Mouse (Mus musculus) kidney, adult 2 months (tissue): ENCODE data around the gene Tmem63a. TPM values are rescaled to one million over a fixed set of nuclear protein-coding genes. Genes with fewer than 3 reads are reported as not detected.
A peak's percentile ranks its signal among the peaks of the same experiment; 100 is the strongest.

Experiments used
- DNase-seq: peaks from one replicate; pipeline ENCODE4 v3.0.0; 2021
- H3K27ac ChIP-seq: fragments of 200-500 bp; 2 replicates; pipeline ENCODE4 v1.5.1; 2012; ENCODE audit warnings: low read depth, low read length, control low read depth, inconsistent platforms; ENCODE audit not compliant: insufficient read depth
- H3K27me3 ChIP-seq: fragments of 200-500 bp; replicated peaks from 2 replicates; pipeline ENCODE4 v1.6.1; 2012; ENCODE audit warnings: mild to moderate bottlenecking, moderate library complexity, low read length, inconsistent platforms; ENCODE audit not compliant: control insufficient read depth, insufficient read depth
- H3K36me3 ChIP-seq: fragments of 200-500 bp; 2 replicates; pipeline ENCODE4 v1.6.1; 2012; ENCODE audit warnings: mild to moderate bottlenecking, moderate library complexity, low read length, inconsistent platforms; ENCODE audit not compliant: control insufficient read depth, insufficient read depth
- H3K4me1 ChIP-seq: fragments of 200-500 bp; 2 replicates; pipeline ENCODE4 v1.6.1; 2011; ENCODE audit warnings: low read length; ENCODE audit not compliant: control insufficient read depth, insufficient read depth
- H3K4me3 ChIP-seq: fragments of 200-500 bp; 2 replicates; pipeline ENCODE4 v1.5.1; 2011; ENCODE audit warnings: mild to moderate bottlenecking, low read depth, low read length, control low read depth; ENCODE audit not compliant: insufficient read depth
- CTCF ChIP-seq: fragments of 200-500 bp; conservative IDR thresholded peaks from 2 replicates; pipeline ENCODE4 v1.5.1; 2011; ENCODE audit warnings: low read depth, mild to moderate bottlenecking, control low read depth, low read length, moderate library complexity, mixed read lengths; ENCODE audit not compliant: insufficient read depth, insufficient read length
- POLR2A ChIP-seq: fragments of 200-500 bp; IDR thresholded peaks from one replicate; pipeline ENCODE4 v1.6.1; 2011; ENCODE audit warnings: low read depth, low read length, control low read depth
- WGBS: fragments of 180-500 bp; shearing (Covaris S2); methylation state at CpG from one replicate; pipeline ENCODE4 v1.1.7; 2018; 5-methylcytosine and 5-hydroxymethylcytosine counted together
- polyA plus RNA-seq: library from polyadenylated mRNA; depleted of rRNA; stranded (reverse); fragments of >200 nt; gene quantifications from 2 replicates; pipeline ENCODE4 v1.2.3, GENCODE M21; 2012

Tmem63a gene
- polyA plus RNA-seq, 1 experiment: 26.7 TPM

DNA sequence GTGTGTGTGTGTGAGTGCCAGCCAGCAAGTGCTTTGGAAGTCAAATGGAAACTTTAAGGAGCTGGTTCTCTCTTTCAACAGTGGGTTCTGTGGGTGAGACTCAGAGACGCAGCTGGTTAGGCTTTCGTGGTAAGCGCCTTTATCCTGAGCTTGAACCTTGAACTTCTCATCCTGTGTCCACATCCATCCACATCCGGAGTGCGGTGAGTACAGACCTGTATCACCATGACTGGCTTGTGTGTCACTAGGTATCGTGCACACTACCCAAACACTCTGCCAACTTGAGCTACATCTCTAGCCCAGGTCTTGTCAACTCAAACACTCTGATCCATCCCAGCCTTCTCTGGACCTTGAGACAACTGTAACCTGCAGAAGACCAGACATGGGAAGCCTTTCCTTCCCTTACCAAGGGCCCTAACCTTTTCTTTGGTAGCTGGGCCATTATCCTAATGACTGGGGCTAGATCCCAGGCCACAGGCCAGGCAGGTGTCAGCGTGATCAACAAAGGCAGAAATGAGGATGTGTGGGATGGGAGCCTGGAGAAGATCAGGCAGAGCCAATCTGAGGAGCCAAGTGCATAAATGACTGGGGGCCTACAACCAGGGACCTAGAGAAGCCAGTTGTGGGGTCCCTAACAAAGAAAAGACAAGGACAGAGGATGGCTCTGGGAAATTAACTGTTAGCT is 1.2 kb upstream of the Tmem63a start:
- peaks cover 8% of the 10 kb centered on the region; the same call in 1 of the 2 replicates for H3K4me1 ChIP-seq
- H3K4me3 ChIP-seq: no peak overlapping the region
- no peaks in the 10 kb centered on the region for H3K27me3 ChIP-seq
- no peak overlapping the region for H3K27ac ChIP-seq
- 86% methylated on average over 7 of the region's 7 CpGs for WGBS
- TF ChIP-seq CTCF: no peak
- no peak for TF ChIP-seq POLR2A
- no peak for DNase-seq
- H3K36me3 ChIP-seq: no peaks in the 10 kb centered on the region

DNA sequence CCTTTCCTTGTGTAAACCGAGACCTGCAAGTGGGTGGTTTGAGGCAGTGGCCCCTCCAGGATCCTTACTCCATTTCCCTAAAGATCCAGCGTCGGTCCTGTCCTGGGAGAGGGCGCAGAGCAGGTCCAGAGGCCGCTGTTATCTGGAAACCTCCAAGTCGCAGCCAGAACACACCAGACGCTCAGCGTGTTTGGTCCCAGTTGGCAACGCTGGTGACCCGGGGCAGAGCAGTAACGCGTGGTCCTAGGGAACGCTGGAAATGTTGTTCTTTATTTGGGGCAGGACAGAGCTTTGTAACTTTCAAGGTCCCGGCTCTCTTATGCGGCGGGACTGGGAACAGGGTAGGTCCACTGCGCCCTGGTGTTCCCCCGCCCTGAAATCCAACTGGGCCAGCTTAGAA is 418 bp upstream of the Tmem63a start:
- no peak for DNase-seq
- no peaks in the 10 kb centered on the region for H3K36me3 ChIP-seq
- H3K4me1 ChIP-seq: peaks cover 11% of the 10 kb centered on the region; the same call in 1 of the 2 replicates
- H3K4me3 ChIP-seq: peak overlapping the region; percentile 75
- peak overlapping the region; percentile 72 for H3K27ac ChIP-seq
- no peaks in the 10 kb centered on the region for H3K27me3 ChIP-seq
- no peak for TF ChIP-seq CTCF
- no peak for TF ChIP-seq POLR2A
- WGBS: 9% methylated on average over 18 of the region's 18 CpGs

DNA sequence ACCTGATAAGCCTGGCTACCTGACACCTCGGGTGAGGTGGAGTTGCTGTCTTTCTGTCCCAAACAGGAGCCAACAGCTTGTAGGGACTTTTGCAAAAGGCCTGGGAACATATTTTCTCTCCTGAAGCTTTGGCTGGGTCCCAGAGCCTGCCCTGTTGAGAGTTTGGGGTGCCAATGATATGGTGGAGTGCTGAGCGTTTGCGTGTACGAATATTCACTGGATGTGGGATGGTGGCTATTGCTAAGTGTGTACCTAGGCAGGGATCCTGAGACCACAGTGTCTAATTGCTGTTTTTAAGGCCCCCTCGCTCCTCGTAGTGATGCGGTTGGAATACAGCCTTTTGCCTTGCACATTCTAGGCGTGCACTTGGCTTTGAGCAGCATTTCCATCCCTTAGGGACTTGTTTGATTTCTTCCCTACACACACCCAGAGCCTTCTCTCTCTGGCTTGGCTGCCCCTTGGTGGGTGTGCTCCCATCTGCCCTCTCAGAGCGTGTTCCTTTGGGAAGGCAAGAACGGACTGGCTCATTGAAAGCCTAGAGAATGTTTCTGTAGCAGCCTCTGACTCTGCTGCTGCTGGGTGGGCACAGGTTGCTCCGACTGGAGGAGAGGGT is 994 bp downstream of the Tmem63a start:
- peak overlapping the region; percentile 75 for H3K4me3 ChIP-seq
- TF ChIP-seq POLR2A: no peak
- TF ChIP-seq CTCF: no peak
- H3K27ac ChIP-seq: peak overlapping the region; percentile 72
- H3K4me1 ChIP-seq: peaks cover 11% of the 10 kb centered on the region; the same call in 1 of the 2 replicates
- H3K27me3 ChIP-seq: no peaks in the 10 kb centered on the region
- H3K36me3 ChIP-seq: no peaks in the 10 kb centered on the region
- no peak for DNase-seq
- WGBS: 56% methylated on average over 11 of the region's 11 CpGs

DNA sequence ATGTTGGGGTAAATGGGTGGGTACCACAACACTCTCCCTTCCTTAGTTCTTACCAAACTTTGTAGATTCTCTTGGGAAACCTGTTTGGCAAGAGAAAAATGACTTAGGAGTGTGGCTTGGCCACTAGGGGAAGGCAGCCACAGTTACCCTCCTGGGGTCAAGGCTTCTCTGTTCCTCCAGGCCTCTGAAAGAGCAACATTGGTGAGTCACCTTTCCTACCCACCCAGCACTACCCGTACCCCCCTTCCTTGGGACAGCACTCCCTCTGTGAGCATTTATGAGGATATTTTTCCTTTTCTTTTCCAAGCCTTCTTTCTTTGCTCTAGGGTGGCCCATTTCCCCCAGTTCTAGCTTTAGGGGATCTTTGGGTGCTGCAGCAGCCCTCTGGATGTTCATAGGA is 1.8 kb downstream of the Tmem63a start:
- H3K4me1 ChIP-seq: peaks cover 11% of the 10 kb centered on the region; the same call in 1 of the 2 replicates
- no peak overlapping the region for H3K27ac ChIP-seq
- no peaks in the 10 kb centered on the region for H3K27me3 ChIP-seq
- no peaks in the 10 kb centered on the region for H3K36me3 ChIP-seq
- TF ChIP-seq POLR2A (no peak), CTCF (0 out of 2 replicates have a peak, but pooled peaks have one; percentile 13)
- WGBS: 61% methylated on average over 1 of the region's 1 CpGs
- H3K4me3 ChIP-seq: no peak overlapping the region
- DNase-seq: no peak

DNA sequence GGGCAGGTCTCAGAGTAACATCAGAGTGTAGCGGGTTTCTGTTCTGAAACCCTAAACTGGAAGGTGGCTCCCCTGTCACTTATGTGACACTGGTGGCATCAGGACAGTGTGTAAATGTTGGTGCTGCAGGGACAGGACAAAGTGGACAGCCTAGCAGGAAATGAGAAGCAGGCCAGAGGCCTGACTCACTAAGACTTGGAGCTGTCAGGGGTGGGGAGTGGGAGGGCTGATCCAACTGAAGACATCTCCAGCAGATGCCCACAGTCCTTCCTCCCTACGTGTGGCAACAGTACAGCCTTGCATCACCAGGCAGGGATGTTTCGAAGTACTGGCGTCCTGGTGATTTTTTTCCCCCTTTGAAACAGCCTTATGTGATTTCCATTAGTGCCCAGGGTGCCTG is 2.4 kb downstream of the Tmem63a start:
- Histone ChIP-seq H3K27ac (no peak overlapping the region), H3K27me3 (no peaks in the 10 kb centered on the region), H3K4me1 (peaks cover 11% of the 10 kb centered on the region; the same call in 1 of the 2 replicates), H3K36me3 (no peaks in the 10 kb centered on the region), H3K4me3 (no peak overlapping the region)
- WGBS: 72% methylated on average over 4 of the region's 4 CpGs
- DNase-seq: no peak
- TF ChIP-seq CTCF (no peak), POLR2A (no peak)

DNA sequence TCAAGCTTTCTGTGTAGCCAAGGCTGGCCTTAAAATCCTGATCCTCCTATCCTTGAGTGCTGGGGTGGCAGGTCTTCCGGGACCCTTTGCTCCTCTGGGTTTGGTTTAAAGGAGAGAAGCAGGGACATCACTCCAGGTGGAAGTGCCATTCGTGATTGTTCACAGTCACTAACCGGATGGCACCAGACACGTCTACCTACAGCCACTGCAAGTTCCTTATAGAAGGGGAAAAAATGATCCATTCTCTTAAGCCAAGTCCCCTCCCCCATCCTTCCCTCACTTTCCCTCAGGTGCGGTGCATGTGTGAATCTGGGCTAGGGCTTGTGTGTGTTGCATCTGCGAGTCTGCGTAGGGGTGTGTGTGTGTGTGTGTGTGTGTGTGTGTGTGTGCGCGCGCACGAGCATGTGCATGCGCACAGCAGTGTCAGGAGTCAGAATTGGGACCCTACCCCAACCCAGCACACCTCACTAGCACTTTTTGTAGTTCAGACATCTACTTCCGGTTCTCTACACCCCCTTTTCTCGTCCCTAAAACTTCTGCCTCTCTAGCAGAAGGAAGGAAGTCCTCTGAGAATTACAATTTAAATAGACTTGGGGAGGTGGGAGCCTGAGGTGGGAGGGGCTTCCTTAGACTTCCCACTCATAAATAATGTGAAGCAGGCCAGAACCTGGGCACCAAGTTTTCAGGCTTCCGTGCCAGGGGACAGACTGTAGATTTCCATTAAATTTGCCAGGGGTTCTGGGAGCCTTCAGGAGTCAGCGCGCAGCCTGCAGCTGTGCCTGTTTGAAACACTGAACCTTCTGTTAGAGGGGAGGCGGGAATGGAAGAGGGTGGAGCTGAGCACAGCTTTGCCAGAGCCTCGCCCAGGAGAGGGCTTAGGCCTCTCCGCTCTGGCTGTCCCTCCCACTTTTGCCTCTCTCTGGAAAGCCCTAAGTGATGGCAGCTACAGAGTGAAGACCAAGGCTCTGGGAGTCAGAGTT is 3.1 kb downstream of the Tmem63a start:
- TF ChIP-seq CTCF: no peak
- no peak for TF ChIP-seq POLR2A
- DNase-seq: peak; percentile 59

More for the DNA sequence above, 3.1 kb downstream of the Tmem63a start:
- no peaks in the 10 kb centered on the region for H3K27me3 ChIP-seq
- peak overlapping the region; percentile 19; the same call in 1 of the 2 replicates for H3K27ac ChIP-seq
- WGBS: 46% methylated on average over 20 of the region's 20 CpGs
- H3K36me3 ChIP-seq: no peaks in the 10 kb centered on the region
- H3K4me3 ChIP-seq: no peak overlapping the region
- peaks cover 11% of the 10 kb centered on the region; the same call in 1 of the 2 replicates for H3K4me1 ChIP-seq
